Mouse (Mus musculus) frontal cortex, postnatal 25 days (tissue): ENCODE measurements at regions not wholly inside any gene's neighbourhood (a gene's known extent, or its start where the extent isn't known, plus 50 kb on each side); places are given as distances from the start of the nearest gene placed in this dataset.
A peak's percentile ranks its signal among the peaks of the same experiment; 100 is the strongest.
"Not testable (repeated sequence)": the region's sequence is repeated elsewhere in the genome, so short reads cannot be mapped to it uniquely, and the experiment has no call there.

Experiments used
- DNase-seq, 2 experiments: peaks; one replicate each; pipeline ENCODE4 v3.0.0; 2022; ENCODE audit warnings: low spot score in 2 of 2

DNA sequence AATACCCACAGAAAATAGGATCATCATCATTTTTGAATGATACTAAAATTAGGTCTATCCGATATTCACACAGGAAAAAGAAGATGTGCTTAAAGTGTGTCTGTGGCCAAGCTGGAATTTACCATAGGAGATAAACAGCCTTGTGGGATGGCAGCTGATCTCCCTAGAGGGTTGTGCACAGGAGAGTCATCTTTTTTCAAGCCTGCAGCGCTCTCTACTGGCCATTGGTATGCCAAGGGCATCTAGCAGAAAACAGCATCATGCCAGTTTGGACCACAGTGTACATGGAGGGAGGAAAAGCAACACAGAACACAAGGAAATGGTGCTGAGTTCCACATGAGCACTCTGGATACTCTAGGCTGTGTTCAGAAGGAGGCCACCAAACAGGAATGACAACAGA is 74.1 kb upstream of the Diaph3 start:
- DNase-seq: peak; percentile 71 to 80

GRCm38 (mm10) chr14:87217042-87217441 is 76.0 kb upstream of the Diaph3 start:
- DNase-seq: no peak

- DNase-seq: no peak
These were observed 78.9 kb upstream of the Diaph3 start for GRCm38 (mm10) chr14:87219975-87220374.

GRCm38 (mm10) chr14:87224870-87225269 is 83.8 kb upstream of the Diaph3 start:
- no peak for DNase-seq

- DNase-seq: no peak
These were observed 108.2 kb upstream of the Diaph3 start for GRCm38 (mm10) chr14:87249258-87249657.

- no peak for DNase-seq
These were observed 114.6 kb upstream of the Diaph3 start for GRCm38 (mm10) chr14:87255484-87256208.

DNA sequence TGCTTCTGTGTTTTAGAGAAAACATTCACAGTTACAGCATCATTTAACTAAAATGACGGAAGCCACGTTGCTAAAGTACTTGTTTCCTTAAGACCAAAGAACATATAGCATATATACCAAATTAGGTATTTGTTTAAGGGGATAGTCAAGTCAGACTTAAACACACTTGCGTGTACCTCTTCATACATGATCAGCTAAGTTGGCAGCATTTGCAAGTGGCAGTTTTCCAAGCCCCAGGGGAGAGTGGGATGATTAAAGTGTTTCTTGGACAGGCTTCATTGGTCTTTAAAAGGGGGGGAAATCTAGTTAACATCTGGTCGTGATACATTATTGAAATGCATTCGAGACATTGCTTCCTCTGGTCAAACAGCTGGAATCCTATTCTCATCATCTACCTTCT is 120.7 kb upstream of the Diaph3 start:
- no peak for DNase-seq

- no peak for DNase-seq
These were observed 123.8 kb upstream of the Diaph3 start for GRCm38 (mm10) chr14:87264826-87265225.

DNA sequence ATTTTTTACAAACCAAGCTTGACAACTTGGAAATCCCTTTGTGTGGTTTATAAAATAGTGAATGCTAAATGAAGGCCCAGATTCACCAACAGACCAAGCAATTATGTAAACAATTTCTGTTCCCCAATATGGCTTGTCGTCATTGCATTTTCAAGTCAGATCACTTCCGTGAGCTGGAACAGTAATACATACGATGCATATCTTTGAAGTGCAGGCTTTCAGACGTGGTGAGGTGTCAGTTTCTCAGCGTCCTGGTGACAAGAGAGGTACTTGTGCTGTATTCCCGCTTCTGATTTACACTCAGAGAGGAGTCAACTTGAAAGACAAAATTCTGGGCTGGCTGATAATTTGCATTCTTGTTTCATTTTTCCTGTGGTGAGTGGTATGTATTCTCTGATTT is 125.3 kb upstream of the Diaph3 start:
- no peak for DNase-seq

DNA sequence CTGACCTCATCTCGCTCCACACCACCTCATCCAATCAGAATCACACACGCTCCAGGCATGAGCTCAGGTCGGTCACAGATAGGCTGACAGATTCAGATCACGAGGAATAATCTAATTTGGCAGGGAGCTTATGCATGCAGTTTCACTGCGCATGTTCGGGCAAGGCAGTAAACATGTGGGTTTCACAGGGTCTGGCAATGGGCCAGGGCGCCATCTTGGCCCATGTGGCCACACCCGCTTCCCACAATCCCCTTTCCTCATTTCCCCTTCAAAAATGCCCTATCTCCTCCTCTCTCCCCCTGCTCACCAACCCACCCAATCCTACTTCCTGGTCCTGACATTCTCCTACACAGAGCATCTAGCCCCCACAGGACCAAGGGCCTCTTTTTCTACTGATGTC is 127.2 kb upstream of the Tdrd3 start:
- not testable (repeated sequence) for DNase-seq

DNA sequence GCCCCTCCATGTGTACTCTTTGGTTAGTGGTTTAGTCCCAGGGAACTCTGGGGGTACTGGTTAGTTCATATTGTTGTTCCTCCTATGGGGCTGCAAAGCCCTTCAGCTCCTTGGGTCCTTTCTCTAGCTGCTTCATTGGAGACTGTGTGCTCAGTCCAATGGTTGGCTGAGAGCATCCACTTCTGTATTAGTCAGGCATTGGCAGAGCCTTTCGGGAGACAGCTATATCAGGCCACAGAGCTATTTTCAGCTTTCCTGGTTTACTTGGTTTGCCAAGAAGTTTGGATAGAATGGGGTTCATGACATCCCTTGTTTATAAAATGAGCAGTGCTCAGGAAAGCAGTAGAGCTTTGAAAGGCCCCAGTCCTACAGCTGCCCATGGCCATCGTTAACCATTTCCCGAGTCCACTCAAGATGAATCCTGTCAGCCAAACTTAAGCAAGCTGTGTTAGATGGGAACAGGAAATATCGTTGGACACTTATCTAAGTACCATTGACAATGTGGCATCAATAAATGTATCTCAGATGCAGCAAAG is 126.7 kb upstream of the Tdrd3 start:
- DNase-seq: no peak

DNA sequence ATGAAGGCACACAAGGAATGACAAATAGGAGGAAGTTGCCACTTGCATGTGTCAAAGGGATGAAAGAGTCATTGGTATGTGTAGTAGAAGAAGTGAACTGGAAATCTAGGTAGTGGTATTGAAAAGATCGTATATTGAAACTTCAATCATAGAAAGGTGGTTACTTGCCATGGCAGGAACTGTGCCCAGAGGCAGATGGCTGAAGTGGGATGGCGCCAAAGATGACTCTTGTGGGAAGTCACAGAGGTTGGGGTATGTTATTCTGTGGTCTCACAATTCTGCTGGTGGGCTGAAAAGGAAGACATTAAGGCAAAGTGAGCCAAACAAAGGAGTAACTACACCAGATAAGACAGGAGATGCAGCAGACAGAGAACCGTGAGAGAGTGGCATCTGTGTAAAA is 121.2 kb upstream of the Tdrd3 start:
- DNase-seq: no peak

DNA sequence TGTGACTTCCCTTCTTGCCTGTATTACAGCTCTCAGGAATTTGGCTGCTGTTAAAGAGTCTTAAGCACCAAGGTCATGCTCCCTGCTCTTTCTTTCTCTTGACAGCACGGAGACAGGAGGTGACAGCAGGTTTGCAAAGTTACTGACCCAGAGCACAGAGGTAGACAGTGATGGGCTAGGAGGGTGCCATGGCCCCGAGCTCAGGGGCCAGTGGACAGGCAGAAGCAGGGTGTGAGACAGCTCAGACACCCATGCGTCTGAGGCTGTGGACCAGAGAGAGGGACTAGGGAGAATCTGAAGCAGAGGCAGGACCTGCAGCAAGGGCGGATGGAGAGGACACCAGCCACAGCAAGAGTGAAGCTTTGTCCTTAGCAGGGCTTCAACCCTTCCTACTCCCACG is 119.3 kb upstream of the Tdrd3 start:
- no peak for DNase-seq

DNA sequence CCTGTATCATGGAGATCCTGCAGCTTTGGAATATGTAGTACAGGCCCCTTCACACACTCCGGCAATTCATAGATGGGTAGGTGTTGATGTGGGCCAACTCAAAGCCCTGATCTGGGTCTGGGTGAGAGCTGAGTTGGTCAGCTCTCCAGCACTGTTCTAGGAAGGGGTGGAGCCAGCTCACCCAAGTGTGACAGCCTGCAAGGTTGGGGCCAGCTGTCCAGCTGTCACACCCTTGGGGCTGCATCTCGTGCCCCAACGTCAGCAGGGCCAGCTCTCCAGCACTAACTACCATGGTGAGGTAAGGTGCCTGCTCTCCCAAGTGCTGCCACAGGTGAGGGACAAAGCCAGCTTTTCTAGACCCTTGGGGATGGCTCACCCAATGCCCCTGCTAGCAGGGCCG is 115.6 kb upstream of the Tdrd3 start:
- DNase-seq: no peak

GRCm38 (mm10) chr14:87301564-87301963 is 114.9 kb upstream of the Tdrd3 start:
- DNase-seq: no peak

DNA sequence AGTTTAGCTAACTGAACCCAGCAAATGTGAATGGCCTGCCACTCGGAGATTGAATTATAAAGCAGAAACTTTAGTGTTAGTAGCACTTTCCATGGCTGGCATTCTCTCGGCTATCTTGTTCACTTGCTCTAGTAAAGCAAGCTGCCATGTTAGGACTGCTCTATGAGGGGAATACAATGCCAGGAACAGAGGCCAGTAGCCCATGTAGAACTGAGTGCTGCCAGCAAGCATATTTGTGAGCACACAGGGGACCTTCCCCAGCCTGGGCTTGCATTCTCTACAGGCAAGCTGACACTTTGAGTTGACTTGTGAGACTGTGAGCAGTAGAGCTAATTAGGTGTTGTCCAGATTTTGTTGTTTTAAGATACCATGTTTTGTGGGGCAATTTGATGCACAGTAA is 111.0 kb upstream of the Tdrd3 start:
- DNase-seq: no peak

DNA sequence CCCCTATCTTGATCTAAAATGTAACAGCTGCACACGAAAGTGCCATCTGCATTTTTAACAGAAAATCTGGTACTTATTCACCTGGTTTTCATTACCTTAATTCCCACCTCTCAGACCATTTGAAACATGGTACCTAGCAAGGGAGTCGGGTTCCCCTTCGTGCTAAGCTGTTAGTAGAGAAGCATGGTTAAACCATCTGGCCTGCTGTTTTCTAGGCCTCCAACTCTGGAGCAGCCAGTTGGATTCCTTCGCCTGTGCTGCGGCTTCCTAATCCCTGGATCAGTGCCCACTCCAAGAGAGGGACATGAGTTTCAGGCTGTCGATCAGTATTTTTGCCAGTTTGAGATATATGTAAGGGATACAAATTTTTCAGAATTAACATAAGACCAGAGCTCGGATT is 110.4 kb upstream of the Tdrd3 start:
- DNase-seq: no peak

- DNase-seq: no peak
These were observed 108.4 kb upstream of the Tdrd3 start for GRCm38 (mm10) chr14:87308016-87308415.

- DNase-seq: no peak
These were observed 104.1 kb upstream of the Tdrd3 start for GRCm38 (mm10) chr14:87312318-87312717.

DNA sequence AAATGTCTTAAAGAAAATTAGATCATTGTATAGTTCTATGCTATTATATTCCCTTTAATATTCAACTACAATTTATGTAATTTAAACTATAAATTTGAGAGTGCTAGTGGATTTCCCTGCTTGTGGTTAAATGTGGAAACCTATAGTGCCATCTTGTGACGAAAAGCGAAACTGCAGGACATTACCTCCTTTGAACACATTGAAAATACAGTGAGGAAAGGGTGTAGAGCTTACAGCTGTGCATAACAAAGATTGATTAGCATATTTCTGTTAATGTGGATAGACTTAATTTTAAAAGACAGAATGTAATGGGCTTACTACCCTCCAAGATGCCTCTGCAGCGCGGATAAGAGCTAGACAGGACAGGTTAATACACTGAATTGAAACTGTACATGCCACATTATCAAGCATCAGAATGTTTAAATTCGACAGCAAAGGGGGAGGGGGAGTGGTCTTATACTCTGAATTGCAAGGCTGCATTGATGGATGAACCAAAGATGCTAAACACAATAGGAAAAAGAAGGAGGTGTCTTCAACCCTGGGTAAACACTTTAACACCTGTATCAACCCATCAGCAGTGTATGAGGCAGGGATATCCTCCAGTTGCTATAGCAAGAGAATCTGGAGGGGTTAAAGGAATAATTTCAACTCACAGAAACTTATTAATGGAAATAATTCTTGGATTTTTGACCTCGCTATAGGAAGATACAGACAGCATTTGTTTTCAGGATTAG is 101.3 kb upstream of the Tdrd3 start:
- DNase-seq: peak; percentile 57 to 77

DNA sequence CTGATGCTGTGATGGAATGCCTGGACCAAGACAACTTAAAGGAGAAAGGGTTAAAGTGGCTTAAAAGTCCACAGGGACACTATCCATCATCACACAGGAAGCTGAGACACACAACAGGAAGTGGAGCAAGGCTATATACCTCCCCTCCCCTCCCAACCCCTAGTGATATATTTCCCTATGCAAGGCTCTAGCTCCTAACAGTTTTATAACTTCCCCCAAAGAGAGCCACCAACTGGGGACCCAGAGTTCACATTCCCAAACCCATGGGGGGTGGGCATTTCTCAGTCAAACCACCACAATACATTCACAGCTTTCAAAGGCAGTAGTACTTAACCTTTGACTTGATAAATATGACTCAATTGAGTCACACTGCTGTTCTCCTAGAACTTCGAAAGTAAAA is 88.6 kb upstream of the Tdrd3 start:
- DNase-seq: no peak

DNA sequence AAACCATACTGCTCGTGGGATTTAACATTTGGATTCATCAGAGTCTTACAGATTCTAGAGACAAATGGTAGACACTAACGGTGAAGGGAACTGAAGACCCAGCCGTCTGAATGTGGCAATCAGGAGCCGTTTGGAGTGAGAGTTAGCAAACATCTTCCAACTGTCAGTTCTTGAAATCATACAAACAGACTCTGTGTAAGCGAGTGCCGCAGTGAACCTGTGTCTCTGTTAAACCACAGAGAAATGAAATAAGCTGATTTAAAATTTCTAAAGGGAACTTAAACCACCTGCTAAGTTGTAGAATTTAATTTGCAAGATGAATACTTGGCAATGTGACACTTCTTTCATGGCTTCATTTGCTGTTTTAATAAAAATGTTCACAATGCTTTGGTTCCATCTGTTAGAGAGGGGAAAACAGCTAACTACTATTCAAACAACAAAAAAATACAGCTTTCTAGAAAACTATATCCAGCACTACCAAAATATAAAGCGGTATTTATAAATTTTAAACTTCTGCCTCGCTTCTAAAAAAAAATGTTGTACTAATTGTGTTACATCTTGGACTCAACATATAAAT is 78.4 kb upstream of the Tdrd3 start:
- no peak for DNase-seq

GRCm38 (mm10) chr14:87344540-87344939 is 71.9 kb upstream of the Tdrd3 start:
- DNase-seq: no peak
